Mouse (Mus musculus): ENCODE measurements around the gene Rnf2. TPM values are rescaled to one million over a fixed set of nuclear protein-coding genes. Genes with fewer than 3 reads are reported as not detected.
"Not testable (repeated sequence)": the region's sequence is repeated elsewhere in the genome, so short reads cannot be mapped to it uniquely, and the experiment has no call there.

Gene Rnf2
- total RNA-seq, 1 experiment from 2014 or later = 114 TPM

DNA sequence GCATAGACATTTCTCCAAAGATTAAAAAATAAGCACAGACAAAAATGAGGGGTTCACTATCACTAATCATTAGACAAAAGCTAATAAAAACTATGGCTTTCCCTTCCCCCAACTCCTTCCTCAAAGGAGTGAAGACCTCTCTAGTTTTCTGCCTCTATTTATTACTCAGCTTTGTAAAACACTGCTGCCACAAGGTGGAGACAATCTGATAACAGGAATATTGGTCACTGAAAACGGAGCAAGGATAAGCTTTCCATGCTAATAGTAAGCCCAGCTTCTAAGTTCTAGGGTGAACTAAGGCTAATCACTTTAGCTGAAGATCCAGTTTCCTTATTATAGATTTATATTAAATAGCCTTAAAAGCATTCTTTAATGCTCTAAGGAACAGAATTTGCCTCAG is 8.3 kb downstream of the Rnf2 start:
- ATAC-seq (replicated peaks; ENCODE audit: low read depth, poor library complexity, severe bottlenecking) = no peak

DNA sequence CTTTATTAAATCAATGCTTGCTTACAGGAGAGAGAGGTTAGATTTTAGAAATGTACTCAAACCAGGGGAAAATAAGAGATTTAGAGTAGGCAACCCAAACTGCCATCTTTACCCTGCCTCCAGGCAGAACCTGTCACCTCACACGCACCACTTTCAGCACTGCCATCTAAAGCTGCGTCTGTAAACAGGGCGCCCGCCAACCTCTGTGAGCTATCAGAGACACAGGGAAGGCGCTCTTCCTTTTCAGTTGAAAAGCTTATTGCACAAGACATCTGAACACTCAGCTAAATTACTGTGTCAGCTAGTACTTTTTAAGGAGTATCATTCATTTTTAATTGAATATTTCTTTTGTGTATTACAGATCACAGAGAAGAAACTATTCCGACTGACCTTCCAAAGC is 10.9 kb downstream of the Rnf2 start:
- ATAC-seq (replicated peaks; ENCODE audit: low read depth, poor library complexity, severe bottlenecking) = peak; percentile 60; the same call in 1 of the 2 replicates

- no peak for ATAC-seq (replicated peaks; ENCODE audit: low read depth, poor library complexity, severe bottlenecking)
Measured at GRCm38 (mm10) chr1:151484754-151485153, 16.0 kb downstream of the Rnf2 start.

DNA sequence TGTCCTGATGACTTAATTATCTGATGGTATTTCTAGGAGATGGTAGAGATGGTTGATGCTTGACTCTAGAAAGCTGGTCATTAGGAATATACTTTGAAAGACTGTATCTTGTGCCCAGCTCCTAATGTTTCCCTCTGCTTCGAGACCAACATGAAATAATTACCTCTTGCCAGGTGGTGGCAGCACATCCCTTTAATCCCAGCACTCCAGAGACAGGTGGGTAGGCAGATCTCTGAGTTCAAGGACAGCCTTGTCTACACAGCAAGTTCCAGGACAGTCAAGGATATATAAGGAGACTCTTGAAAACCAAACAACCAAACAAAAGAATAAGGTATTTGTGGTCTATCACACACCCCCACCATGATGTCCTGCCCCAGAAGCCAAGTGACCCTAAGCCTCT is 17.2 kb downstream of the Rnf2 start:
- 0 out of 2 replicates have a peak, but pooled peaks have one; percentile 42 for ATAC-seq (replicated peaks; ENCODE audit: low read depth, poor library complexity, severe bottlenecking)

- ATAC-seq (replicated peaks; ENCODE audit: low read depth, poor library complexity, severe bottlenecking) = no peak
Measured at GRCm38 (mm10) chr1:151482497-151482896, 18.3 kb downstream of the Rnf2 start.

- ATAC-seq (replicated peaks; ENCODE audit: low read depth, poor library complexity, severe bottlenecking) = not testable (repeated sequence)
Measured at GRCm38 (mm10) chr1:151472386-151472785, 28.4 kb downstream of the Rnf2 start.

DNA sequence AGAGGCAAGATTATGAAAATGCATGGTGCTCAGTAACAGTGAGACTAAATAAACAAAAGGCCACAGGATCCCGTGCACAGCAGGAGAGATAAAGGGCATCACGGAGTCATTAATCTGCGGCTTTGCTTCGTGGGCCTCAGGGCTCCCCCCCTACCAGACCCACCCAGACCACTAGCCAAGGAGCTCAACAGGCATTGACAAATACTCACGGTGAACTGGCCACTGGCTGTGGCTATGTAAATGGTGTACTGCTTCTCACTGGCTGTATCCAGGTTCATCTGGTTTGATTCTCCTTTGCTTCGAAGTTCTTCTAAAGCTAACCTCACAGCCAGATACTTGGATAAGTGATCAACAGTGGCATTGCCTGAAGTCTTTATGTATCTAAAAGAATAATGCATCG is 29.3 kb downstream of the Rnf2 start:
- no peak for ATAC-seq (replicated peaks; ENCODE audit: low read depth, poor library complexity, severe bottlenecking)

DNA sequence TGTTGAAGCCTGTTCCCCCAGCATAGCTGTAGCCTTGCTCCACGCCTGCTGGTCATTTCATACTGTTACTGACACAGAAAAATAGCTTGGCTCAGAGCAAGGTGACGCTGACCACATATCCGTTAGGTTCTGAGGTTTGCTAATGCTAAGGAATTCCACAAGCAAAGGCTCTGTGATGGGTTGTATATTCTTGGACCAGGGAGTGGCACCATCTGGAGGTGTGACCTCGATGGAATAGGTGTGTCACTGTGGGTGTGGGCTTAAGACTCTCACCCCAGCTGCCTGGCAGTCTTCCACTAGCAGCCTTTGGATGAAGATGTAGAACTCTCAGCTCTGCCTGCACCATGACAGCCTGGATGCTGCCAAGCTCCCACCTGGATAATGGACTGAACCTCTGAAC is 34.2 kb downstream of the Rnf2 start:
- ATAC-seq (replicated peaks; ENCODE audit: low read depth, poor library complexity, severe bottlenecking) = no peak

GRCm38 (mm10) chr1:151464914-151465313 is 35.8 kb downstream of the Rnf2 start:
- no peak for ATAC-seq (replicated peaks; ENCODE audit: low read depth, poor library complexity, severe bottlenecking)

DNA sequence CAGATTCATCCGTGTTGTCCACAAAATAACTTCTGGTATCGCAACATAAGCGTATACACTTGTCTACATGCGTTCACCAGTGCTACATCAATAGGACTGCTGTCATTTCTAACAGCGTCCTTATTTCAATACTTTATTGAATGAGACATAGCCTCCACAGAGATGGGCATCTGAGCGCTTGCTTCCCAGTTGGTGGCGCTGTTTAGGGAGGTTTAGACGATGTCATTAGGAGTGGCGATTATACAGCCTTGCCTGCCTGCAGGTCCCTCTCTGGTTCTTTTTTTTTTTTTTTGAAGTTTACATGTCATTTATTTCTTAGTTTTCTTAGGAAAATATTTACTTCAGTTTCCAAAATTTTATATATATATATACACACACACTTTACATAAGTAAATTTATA is 39.5 kb downstream of the Rnf2 start:
- no peak for ATAC-seq (replicated peaks; ENCODE audit: low read depth, poor library complexity, severe bottlenecking)

GRCm38 (mm10) chr1:151457087-151457486 is 43.7 kb downstream of the Rnf2 start:
- peak; percentile 98 for ATAC-seq (replicated peaks; ENCODE audit: low read depth, poor library complexity, severe bottlenecking)

GRCm38 (mm10) chr1:151451946-151452345 is 48.8 kb downstream of the Rnf2 start:
- ATAC-seq (replicated peaks; ENCODE audit: low read depth, poor library complexity, severe bottlenecking) = no peak

GRCm38 (mm10) chr1:151450851-151451250 is 49.9 kb downstream of the Rnf2 start:
- ATAC-seq (replicated peaks; ENCODE audit: low read depth, poor library complexity, severe bottlenecking) = 0 out of 2 replicates have a peak, but pooled peaks have one; percentile 50

- no peak for ATAC-seq (replicated peaks; ENCODE audit: low read depth, poor library complexity, severe bottlenecking)
Measured at GRCm38 (mm10) chr1:151449866-151450265, 50.9 kb downstream of the Rnf2 start.

DNA sequence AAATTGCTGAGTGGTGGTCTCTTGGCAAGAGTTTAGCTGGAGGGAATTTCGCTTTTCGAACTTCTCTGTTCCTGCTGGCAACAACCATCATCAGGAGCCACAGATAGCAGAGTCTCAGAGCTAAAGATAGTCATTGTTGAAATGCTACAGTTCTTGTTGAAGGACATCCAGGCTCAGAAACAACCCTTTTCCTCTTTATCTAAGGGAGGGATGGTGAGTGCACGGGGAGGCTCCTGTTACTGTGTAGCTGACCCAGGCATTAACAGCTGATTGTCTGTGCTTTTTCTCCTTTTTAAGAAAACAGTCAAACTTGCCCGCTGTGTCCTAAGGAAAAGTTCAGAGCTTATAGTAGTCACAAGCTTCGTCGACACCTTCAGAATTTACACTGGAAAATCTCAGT is 65.3 kb downstream of the Rnf2 start:
- ATAC-seq (replicated peaks; ENCODE audit: low read depth, poor library complexity, severe bottlenecking) = no peak

GRCm38 (mm10) chr1:151429316-151429715 is 71.4 kb downstream of the Rnf2 start:
- no peak for ATAC-seq (replicated peaks; ENCODE audit: low read depth, poor library complexity, severe bottlenecking)

GRCm38 (mm10) chr1:151428263-151429221 is 72.2 kb downstream of the Rnf2 start, which contains the start of the genes Swt1 and Trmt1l:
TSS of gene Swt1 (minus strand) at chr1:151428455.
TSS of gene Trmt1l (plus strand) at chr1:151428542.
- peak; percentile 94 for ATAC-seq (replicated peaks; ENCODE audit: low read depth, poor library complexity, severe bottlenecking)

GRCm38 (mm10) chr1:151427888-151428262 is 72.9 kb downstream of the Rnf2 start:
- ATAC-seq (replicated peaks; ENCODE audit: low read depth, poor library complexity, severe bottlenecking) = 0 out of 2 replicates have a peak, but pooled peaks have one; percentile 0

- no peak for ATAC-seq (replicated peaks; ENCODE audit: low read depth, poor library complexity, severe bottlenecking)
Measured at GRCm38 (mm10) chr1:151426947-151427600, 73.7 kb downstream of the Rnf2 start.

DNA sequence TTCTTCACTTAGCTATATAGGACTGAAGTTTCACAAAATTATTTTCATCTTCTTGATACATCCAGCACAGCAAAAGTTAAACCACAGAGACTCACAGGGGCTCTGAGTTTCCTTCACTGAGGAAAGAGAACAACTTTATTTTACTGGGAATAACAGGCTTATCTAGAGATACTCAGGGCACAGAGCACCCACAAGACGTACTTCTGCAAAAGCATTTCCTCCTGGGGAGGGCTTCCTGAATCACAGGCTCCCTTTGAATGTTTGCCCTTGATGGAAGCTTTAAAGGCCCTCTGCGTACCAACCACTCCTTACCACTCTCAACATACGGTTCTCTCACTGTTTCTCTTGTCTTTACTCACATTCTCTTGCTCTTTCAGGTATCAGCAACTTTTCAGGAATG is 78.6 kb downstream of the Rnf2 start:
- ATAC-seq (replicated peaks; ENCODE audit: low read depth, poor library complexity, severe bottlenecking) = peak; percentile 92

- ATAC-seq (replicated peaks; ENCODE audit: low read depth, poor library complexity, severe bottlenecking) = no peak
Measured at GRCm38 (mm10) chr1:151409827-151410226, 90.9 kb downstream of the Rnf2 start.

Measured in common myeloid progenitor, adult 5-6 weeks (primary cell).